Mouse (Mus musculus): ENCODE results near the gene Slc11a2.
"Not testable (repeated sequence)": the region's sequence is repeated elsewhere in the genome, so short reads cannot be mapped to it uniquely, and the experiment has no call there.

The Slc11a2 gene

DNA sequence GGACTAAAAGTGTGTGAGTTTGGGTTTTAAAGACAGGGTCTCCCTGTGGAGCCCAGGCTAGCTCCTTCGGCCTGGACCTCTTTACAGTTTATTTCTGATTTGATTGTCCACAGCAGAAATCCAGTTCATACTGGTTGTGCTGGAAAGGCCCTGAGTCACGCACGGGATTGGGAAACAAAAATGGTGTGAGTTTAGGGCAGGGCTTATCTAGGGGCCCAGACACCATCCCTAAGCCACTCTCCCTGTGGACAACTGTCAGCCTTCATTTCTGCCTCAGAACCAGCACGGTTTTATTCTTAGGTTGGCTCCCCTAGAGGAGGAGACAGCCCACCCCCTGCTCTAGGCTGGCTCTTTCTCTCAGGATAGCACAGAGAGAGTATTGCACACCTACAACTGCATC is 8.4 kb upstream of the Slc11a2 start:
- DNase-seq (ENCODE audit: low spot score) = no peak

DNA sequence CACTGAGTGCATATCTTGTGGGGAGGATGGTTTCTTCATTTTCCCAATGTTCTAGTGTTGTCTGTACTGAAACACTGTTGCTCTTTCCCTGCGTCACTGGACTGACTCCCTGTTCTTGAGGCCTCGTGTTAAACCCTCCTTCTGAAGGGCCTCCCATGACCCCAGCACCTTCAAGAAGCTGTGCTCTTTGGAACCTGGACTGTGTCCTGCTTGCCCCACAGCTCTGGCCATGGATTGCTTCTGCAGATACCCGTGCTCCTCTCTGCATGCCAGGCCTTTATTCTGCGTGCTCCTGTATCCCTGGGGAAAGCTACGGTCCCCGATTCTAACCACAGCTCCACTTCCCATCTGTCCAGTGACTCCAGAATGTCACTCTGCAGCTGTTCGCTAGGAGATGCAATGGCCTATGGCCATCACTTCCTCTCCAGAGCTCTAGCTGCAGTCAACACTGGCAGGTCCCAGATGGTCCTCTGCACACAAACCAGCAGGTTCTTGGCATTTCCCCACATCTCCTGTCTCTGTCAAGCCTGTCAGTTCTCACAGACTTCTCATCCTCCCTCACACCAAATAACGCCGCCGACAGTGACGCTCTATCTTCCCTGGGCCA is 5.2 kb upstream of the Slc11a2 start:
- DNase-seq (ENCODE audit: low spot score) = no peak

DNA sequence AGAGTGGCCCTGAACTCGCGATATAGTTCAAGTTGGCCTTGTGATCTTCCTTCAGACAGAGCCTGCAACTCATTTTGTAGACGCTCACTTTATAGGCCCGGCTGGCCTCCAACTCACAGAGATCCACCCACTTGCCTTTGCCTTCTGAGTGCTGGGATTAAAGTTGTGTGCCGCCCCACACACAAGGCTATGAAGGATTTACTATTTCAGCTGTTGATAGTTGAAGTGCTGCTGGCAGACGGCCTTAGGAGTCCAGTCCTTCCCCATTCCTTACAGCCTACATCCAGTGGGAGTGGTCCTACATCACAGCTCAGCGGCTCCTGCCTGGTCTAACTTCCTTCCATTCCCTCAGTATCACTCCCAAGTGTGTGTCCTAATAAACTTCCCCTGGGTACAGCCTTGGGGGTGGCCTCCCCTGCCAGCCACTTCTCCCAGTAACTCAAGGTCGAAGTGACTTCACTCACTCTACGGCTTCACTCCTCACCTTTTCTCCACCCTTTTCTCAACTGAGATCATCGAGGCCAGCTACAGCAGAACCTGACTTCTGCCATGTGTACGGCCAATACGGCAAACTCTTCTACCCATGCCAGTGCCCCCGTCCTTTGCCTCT is 3.5 kb upstream of the Slc11a2 start:
- no peak for DNase-seq (ENCODE audit: low spot score)

DNA sequence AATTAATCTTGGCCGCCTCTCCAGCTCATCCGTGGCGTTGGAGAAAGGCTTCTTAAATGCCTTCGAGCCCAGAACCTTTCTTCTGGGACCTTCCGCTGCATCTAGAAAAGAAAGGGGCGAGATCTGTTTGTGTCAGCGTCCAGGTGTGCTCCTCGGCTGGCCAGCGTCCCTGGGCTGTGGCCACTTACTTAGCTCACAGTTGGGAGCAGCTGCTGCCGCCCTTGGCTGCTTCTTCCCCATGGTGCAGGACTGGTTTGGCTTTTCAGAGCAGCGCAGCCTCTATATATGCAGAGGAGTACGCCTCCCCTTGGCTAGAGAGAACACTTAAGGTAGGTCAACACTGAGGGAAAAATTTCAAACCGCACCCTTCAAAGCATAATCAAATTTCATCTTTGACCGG is 956 bp downstream of the Slc11a2 start:
- no peak for DNase-seq (ENCODE audit: low spot score)

DNA sequence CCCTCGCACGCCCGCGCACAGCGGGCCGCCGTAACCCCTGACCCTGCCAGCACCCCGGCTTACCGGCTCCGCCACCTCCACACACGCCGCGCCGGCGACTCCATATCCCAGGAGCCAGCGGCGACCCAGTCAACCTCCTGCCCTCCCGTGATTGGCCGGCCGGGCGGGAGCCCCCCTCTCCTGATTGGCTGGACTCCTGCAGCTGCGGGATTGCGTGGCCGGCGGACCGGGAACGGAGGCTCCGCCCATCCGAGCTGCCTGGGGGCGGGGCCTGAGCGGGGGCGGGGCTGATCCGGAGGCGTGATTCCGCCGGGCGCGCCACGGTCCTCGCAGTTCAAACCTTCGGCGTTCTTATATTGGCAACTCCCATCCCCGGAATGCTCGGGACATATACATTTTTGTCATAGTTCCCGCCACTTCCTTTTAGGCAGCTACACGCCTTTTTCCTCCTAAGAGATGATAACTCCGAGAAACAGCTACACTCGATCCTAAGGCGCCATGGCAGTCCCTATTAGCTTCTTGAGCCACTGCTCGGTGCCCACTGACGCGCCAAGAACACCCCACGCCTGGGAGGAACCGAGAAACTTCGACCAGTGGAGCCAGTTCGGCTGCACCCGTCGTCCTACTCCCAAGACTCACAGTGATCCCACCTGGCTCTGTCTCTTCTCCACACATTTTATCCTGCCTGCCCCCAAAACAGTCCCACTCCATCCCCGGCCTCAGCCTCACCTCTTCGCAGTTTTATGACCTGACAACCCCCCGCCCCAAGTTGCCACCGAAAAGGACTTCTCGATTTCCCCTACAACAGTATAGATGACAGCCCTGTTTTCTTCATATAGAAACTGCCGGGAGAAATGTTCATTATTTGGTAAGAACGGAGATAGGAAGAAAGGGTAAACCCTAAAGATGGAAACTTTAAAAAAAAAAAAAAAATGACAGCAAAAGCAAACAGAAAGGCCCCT is 1.7 kb downstream of the Slc11a2 start:
- peak; percentile 96 for DNase-seq (ENCODE audit: low spot score)

DNA sequence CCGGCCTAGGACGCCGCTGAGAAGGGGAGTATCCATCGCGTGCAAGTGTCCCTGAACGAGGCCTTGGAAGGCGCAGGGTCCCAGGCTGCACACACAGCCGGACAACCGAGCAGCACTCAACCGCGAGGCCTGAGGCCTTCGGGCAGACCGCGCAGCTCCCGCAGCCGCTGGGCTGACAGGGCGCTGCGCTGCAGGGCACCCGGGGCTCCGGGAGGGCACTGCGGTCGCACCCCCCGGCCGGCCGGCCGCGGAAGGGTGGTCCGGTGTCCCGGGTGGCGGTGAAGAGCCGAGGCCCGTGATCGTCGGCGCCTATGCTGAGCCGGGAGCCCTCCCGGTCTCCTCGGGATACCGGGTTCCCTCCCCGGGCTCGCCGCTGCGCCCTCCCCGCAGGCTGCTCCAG is 2.4 kb downstream of the Slc11a2 start:
- no peak for DNase-seq (ENCODE audit: low spot score)

DNA sequence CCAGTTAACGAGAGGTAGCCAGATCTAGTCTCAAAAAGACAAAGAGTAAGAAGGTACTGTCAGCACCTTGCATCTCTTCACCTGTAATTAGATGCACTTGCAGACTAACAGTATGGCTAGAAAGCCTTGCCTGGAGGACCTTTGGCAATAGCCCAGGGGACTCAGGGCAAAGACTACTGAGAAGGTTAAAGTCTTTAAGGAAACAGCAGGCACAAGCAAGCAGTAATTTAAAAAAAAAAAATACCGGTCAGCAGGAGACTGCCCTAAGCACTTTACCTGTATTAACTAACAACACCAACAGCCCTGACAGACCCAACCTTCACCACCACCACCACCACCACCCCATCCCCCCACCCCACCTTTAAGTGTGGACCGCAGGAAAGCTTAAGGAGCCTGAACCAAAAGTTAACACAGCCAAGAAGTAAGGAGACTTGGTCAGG is 3.1 kb downstream of the Slc11a2 start, which contains the start of gene Gm5475:
Gene Gm5475 (plus strand): TSS at position 390 of the 440 bp plus-strand sequence.
- not testable (repeated sequence) for DNase-seq (ENCODE audit: low spot score)

DNA sequence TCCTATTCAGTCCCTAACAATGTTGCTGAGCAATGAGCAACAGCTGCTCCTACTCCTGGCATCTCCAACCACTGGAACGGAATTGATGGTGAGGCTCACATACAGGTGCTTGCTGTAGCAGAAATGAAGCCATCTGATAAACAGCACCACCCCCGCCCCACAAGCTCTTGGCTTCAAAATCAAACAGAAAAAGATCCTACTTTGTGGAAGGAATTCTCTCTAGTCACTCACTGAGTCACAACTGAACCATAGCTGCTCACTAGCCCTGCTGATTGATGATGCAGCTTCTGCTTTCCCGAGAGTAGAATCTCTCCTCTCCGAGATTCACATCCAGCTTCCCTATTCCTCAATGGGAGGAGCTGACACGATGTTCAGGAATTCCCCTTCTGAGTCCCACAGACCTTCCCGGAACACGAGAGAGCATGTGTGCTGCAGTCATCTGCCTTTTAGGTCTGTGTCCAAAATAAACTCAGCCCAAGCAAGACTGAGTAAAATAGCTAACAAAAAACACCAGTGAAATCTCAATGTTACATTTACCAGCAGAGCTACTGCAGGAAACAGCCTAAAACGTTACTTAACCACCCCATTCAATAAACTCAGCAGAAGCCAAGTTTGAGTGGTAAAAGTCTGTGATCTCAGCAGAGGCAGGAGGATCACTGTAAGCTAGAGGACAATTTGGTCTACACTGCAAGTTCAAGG is 3.7 kb downstream of the Slc11a2 start:
- DNase-seq (ENCODE audit: low spot score) = no peak

DNA sequence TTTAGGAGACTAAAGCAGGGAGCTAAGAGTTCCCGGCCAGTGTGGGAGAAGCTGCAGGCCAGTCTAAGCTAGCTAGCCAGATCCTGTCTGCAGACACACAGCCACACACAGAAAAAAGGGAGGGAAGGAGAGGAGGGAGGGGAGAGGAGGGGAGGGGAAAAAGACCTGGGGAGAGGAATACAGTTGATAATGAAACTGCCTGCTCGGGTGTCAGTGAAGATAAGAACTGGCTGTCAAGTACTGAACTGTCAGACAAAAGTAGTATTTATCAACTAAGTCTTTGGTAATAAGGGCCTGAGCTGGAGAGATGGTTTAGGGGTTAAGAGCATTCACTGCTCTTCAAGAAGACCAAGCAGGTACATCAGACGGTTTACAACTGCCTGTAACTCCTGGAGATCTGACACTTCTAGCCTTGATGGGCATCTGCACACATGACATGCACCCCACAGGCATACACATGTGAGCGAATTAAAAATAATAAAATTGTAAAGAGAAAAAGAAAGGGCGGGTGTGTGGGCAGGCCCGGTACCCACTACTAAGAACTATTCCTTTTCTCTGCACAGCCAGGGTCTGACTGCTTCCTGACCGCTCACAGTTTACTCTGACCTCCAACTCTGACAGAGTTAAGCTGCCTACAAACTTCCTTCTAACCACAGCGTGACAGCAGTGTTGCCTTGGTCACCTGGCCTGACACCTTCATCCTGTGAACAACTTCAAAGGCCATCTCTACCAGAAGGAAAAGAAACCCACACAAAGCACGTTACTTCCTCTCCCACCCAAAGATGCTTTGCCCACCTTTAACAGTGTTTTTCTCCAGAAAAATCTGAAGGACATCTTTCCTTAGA is 4.7 kb downstream of the Slc11a2 start:
- peak; percentile 72 for DNase-seq (ENCODE audit: low spot score)

DNA sequence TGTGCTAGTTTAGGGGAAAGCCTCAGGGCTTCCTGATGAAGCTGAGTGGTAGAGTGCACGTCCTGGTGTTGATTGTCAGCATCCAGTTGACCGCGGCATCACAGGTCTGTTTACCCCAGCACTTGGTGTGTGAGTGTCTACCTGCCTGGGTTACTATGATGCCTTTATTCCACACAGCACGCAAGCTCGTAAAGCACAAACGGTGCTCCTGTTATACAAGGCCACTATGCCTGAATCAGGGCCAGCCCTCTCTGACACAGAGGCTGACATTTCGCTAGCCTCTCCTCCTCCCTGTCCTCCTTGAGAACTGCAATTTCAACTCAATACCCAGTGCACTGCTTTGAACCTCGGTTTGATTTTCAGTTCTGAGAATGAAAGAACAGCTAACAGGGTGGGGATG is 5.6 kb downstream of the Slc11a2 start:
- no peak for DNase-seq (ENCODE audit: low spot score)

DNA sequence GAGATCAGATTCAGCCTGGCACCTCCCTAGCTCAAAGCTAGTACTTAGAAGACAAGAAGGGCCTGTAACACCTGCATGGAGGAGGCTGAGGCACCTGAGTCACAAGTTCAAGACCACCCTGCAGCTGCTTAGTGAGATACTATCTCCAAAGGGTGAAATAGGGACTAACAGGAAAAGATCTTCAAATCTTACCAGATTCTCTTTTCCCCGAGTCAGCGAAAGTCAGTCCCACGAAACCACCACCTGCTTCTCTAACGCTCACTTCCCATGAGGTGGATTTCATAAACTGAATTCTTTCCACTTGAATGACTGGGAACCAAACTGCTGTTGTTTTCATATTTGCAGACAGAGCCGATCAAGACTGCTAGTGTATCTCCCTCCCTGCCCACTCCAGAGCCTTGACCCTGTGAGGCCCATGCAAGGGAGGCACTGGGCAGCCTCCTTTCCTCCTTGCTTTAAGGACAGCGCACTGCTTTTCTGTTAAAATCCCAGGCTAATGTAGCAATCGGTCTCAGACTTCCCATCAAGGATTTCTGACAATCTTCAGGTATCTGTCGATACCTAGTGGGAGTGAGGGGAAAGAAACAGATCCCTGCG is 6.9 kb downstream of the Slc11a2 start:
- DNase-seq (ENCODE audit: low spot score) = no peak

DNA sequence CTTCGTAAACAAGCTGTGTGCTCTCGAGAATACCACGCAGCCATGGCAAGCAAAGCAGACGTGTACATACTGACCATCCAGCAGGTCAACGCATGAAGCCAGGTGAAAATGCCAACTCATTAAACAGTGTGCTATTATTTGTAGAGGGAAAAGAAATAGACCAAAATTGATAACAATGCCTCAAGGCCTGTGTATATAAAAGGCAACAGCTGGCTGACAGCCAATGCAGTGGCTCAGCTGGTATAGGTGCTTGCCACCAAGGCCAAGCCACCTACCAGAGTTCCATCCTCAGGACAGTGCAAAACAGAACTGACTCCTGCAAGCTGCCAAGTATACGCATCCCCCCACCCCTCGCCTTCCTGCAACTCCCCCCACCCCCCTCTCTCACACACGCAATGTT is 9.2 kb downstream of the Slc11a2 start:
- no peak for DNase-seq (ENCODE audit: low spot score)

DNA sequence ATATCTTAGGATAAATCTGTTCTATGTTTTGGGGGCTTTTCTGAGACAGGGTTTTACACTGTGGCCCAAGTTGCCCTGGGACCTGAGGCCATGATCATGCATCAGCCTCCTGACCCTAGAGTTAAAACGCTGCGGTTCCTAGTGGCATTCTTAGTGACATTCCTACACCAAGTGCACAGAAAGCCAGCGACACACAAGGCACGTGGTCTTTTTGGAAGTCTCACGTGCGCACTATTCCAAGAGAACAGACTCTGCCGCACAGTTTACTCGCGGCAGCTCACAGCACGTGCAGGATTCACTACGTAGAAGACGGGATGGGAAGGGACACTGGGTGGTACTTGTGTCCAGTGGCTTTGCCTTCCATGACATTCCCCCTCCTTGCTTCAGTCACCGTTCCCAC is 9.9 kb downstream of the Slc11a2 start:
- no peak for DNase-seq (ENCODE audit: low spot score)

DNA sequence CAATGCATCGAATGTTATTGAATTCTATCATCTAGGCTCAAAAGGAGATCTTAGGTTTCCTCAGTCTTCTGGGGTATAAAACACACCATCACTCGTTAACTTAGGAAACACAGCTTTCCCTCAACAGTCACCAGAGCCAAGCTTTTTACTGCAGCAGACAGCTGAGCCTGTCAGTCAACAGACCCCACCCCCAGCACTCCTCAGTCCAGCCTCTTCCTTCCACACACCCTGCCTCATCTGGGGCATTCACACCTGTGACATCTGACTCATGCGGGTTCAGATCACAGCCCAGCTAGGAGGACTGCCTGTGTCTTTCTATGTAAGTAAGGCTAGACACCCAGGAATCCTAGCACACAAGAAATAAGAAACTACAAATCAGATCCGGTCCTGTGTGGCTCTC is 10.9 kb downstream of the Slc11a2 start:
- peak; percentile 74 for DNase-seq (ENCODE audit: low spot score)

DNA sequence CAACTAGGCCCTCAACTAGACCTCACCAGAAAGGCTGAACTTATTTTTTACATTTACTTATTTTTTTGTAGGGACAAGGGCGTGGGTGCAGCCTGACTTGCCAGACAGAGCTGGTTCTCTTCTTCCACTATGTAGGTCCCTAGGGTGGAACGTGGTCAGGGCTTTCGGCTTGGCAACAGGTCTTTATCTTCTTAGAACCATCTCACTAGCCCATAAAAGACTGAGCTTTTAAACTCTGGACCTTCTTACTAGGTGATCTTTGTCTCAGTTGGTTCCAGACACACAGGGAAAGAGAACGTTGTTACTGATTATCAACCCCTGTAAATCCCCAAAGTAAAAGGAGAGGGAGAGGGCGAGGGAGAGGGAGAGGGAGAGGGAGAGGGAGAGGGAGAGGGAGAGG is 11.6 kb downstream of the Slc11a2 start:
- no peak for DNase-seq (ENCODE audit: low spot score)

DNA sequence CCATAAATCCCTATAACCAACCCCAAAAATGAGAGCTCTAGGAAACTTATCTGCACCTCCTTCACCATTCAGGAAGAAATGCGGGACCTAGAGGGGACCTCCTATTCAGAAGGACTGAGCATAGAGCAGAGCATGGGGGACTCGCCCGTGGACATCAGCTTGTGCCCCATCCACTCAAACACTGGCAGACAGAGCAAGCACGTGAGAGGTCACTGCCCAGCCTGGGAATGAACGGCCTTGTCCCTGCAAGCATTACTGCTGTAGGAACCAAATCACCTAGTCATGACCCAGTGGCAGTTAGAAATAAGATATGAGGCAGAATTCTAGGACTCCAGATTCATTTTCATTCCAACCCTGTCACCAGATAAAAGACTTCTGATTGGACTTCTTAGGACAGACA is 13.1 kb downstream of the Slc11a2 start:
- no peak for DNase-seq (ENCODE audit: low spot score)

DNA sequence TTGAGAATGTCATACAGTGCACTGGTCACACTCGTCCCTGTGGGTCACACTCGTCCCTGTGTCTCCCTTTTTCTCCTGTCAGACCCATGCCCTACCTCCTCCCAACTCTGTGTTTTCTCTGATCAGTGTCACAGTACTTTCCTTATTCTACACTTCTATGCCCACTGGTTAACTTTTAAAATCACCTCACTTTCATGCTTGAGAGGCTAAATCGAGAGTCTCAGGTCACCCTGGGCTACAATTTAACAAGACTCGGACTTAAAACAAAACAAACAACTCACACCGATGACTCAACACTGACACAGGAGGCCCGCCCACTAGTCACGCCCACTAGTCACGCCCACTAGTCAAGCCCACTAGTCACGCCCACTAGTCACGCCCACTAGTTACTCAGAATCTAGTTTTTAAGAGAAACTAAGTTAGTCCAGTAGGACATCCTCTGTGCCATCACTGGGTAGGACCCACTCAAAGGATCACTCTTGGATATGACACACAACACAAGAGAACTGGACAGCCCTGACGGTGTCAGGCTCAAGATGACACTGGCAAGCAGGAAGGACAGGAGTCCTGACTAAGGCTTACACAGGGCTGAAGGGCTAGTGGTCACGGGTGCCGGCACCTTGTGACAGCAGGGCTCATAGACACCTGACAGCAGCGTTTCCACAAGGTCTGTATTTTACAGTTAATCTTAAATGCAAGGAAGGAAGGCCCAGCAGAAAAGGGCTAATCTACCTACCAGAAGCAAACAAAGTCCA is 13.8 kb downstream of the Slc11a2 start:
- DNase-seq (ENCODE audit: low spot score) = peak; percentile 86

DNA sequence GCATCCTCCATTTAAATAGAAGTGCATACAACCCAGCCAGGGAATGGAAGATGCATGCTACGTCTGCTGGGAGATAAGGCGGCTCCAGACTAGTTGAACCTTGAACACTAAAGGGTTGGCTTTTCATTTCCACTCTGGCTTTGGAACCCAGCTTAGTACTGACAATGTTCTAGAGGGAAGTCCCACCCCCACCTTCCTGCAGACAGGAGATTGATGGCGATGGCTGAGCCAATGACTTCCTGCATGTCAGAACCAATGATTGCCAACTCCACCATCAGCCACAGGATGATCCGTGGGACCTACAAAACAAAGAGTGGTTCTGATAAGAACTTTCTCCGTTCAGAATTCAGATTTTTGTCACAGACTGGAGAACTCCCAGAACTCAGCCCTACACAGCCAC is 18.8 kb downstream of the Slc11a2 start:
- peak; percentile 76 for DNase-seq (ENCODE audit: low spot score)

DNA sequence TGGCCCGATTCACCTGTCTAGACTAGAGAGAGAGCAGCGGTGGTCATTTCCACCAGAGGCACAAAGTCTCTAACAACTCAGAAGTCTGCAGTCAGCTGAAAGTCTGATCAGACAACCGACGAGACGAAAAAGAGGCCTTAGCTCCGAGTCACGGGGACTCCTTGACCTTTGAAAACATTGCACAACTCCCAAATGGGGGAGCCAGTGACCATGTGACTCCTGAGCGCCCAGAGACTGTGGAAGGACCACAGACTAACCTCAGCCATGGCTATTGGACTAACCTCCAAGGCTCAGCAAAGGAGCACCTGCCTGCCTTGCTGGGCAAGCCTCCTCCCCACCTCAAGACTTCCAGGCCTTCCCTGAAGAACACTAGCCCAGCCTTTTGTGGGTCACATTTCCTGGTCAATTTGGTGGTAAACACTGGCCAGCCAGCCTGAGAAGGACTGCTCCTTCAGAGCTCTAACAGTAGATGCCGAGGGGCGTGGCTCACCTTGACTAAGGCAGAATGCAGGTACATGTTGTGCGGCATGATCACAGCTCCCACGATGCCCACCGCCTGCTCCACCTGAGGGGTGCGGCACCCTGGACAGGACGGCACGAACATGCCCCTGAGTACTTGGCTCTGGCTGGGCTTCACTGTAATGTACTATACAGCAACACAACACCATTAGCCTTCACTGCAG is 21.4 kb downstream of the Slc11a2 start:
- peak; percentile 87 for DNase-seq (ENCODE audit: low spot score)

DNA sequence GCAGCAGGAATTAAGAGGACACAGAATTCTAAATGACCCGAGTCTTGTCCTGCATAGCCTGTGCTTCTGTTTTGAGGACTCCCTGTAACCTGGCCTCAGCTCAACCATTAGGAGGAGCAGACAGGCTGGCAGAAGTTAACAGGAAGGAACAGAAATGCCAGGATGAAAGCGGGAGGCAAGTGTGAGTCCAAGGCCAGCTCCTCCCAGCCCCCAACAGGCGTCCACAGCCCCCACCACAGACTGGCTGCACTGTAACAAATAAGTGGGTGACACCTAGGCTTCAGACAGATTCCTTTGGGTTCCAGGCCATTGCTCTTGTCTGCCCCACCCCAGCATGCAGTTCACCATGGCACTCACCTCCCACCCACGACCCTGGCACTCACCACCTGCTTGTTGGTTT is 22.1 kb downstream of the Slc11a2 start:
- no peak for DNase-seq (ENCODE audit: low spot score)

All from yolk sac, embryonic 10.5 days (tissue).